8 mouse cellular contexts compared by ENCODE assay signal in genomic region chr6:88197313-88198069, GRCm38 (mm10). TPM values are rescaled to one million over a fixed set of nuclear protein-coding genes. Genes with fewer than 3 reads are reported as not detected.
DNase-seq lines count a peak whose midpoint lies in the region; ATAC-seq and TF ChIP-seq lines count a peak whose summit lies in the region.
"Had no signal": no experiment of that assay in that cellular context is flagged by ENCODE, and none has a peak within 500 bp of the region (broad histone marks: within the 10 kb centered on the region; RNA-seq: fewer than 3 reads in every experiment).

No protein-coding gene starts in this region.

- peak; percentile 46 for DNase-seq in MN1 (ENCODE audit: low spot score)
- no peak for DNase-seq in hindbrain, embryonic 10.5 days (ENCODE audit: low spot score)
- no peak for DNase-seq in liver, embryonic 14.5 days (ENCODE audit: low read depth in 3 of 3, low spot score in 3 of 3)
- DNase-seq in right cerebral cortex, postnatal 4 days: no peak
- no peak for DNase-seq in left cerebral cortex, adult 9 months (ENCODE audit: low spot score in 2 of 2)

- H3K4me2 ChIP-seq in embryonic facial prominence, embryonic 13.5 days: peak overlapping the region; percentile 76
- H3K4me2 ChIP-seq in liver, embryonic 14.5 days (ENCODE audit: low read depth): peak overlapping the region; percentile 62
- H3K4me2 ChIP-seq in neural tube, embryonic 14.5 days (ENCODE audit: low read depth, low read length): peak overlapping the region; percentile 29

- TF ChIP-seq CTCF in liver, embryonic 14.5 days (IDR thresholded peaks at IDR 0.05; ENCODE audit: low read depth): no peak

- WGBS in embryonic facial prominence, embryonic 13.5 days: under 1% methylated on average over 39 of the region's 39 CpGs
- WGBS in hindbrain, embryonic 10.5 days: under 1% methylated on average over 39 of the region's 39 CpGs
- WGBS in liver, embryonic 14.5 days (ENCODE audit: insufficient replicate concordance): under 1% methylated on average over 39 of the region's 39 CpGs
- under 1% methylated on average over 39 of the region's 39 CpGs for WGBS in neural tube, embryonic 14.5 days

- H3K36me3 ChIP-seq in embryonic facial prominence, embryonic 13.5 days: no peaks in the 10 kb centered on the region
- no peaks in the 10 kb centered on the region for H3K36me3 ChIP-seq in hindbrain, embryonic 10.5 days
- no peaks in the 10 kb centered on the region for H3K36me3 ChIP-seq in liver, embryonic 14.5 days (replicated peaks; ENCODE audit: control insufficient read depth, insufficient read depth, low read depth)
- no peaks in the 10 kb centered on the region for H3K36me3 ChIP-seq in neural tube, embryonic 14.5 days (ENCODE audit: control insufficient read depth, insufficient read depth, low read length)

- peaks cover 64% of the 10 kb centered on the region for H3K4me1 ChIP-seq in embryonic facial prominence, embryonic 13.5 days
- H3K4me1 ChIP-seq in hindbrain, embryonic 10.5 days (replicated peaks): peaks cover 69% of the 10 kb centered on the region
- H3K4me1 ChIP-seq in liver, embryonic 14.5 days (replicated peaks; ENCODE audit: control insufficient read depth in 2 of 2, insufficient read depth in 2 of 2, low read length in 1 of 2): no peaks in the 10 kb centered on the region
- peaks cover 22% of the 10 kb centered on the region for H3K4me1 ChIP-seq in neural tube, embryonic 14.5 days (ENCODE audit: control insufficient read depth, insufficient read depth, low read length)

- H3K9me3 ChIP-seq in embryonic facial prominence, embryonic 13.5 days: no peaks in the 10 kb centered on the region
- no peaks in the 10 kb centered on the region for H3K9me3 ChIP-seq in hindbrain, embryonic 10.5 days
- no peaks in the 10 kb centered on the region for H3K9me3 ChIP-seq in liver, embryonic 14.5 days (ENCODE audit: control insufficient read depth, low read length)
- H3K9me3 ChIP-seq in neural tube, embryonic 14.5 days (ENCODE audit: control insufficient read depth, low read length): no peaks in the 10 kb centered on the region

- H3K4me3 ChIP-seq in embryonic facial prominence, embryonic 13.5 days: peak overlapping the region; percentile 56
- H3K4me3 ChIP-seq in hindbrain, embryonic 10.5 days: peak overlapping the region; percentile 56
- H3K4me3 ChIP-seq in liver, embryonic 14.5 days (ENCODE audit: insufficient read depth in 1 of 2, low read depth in 2 of 2, low read length in 2 of 2): peak overlapping the region; percentile 4 to 45; a peak in 3 of 4 replicates
- peak overlapping the region; percentile 17; the same call in 1 of the 2 replicates for H3K4me3 ChIP-seq in neural tube, embryonic 14.5 days (ENCODE audit: low read depth, low read length)

- H3K27me3 ChIP-seq in embryonic facial prominence, embryonic 13.5 days: peaks cover 100% of the 10 kb centered on the region
- peaks cover 100% of the 10 kb centered on the region for H3K27me3 ChIP-seq in hindbrain, embryonic 10.5 days (ENCODE audit: insufficient read depth, poor library complexity, severe bottlenecking)
- H3K27me3 ChIP-seq in liver, embryonic 14.5 days (ENCODE audit: control insufficient read depth, insufficient read depth, low read length): peaks cover 100% of the 10 kb centered on the region
- peaks cover 82% of the 10 kb centered on the region for H3K27me3 ChIP-seq in neural tube, embryonic 14.5 days (ENCODE audit: control insufficient read depth, insufficient read depth, low read length)

- no peak for TF ChIP-seq EP300 in liver, embryonic 14.5 days (IDR thresholded peaks at IDR 0.05; ENCODE audit: low read depth)

- H3K27ac ChIP-seq in embryonic facial prominence, embryonic 13.5 days: peak overlapping the region; percentile 94
- peak overlapping the region; percentile 77 for H3K27ac ChIP-seq in hindbrain, embryonic 10.5 days
- no peak overlapping the region for H3K27ac ChIP-seq in liver, embryonic 14.5 days
- H3K27ac ChIP-seq in neural tube, embryonic 14.5 days (ENCODE audit: low read depth, low read length): no peak overlapping the region

- peak overlapping the region; percentile 76 for H3K9ac ChIP-seq in embryonic facial prominence, embryonic 13.5 days
- no peak overlapping the region for H3K9ac ChIP-seq in liver, embryonic 14.5 days (replicated peaks)
- no peak overlapping the region for H3K9ac ChIP-seq in neural tube, embryonic 14.5 days (replicated peaks; ENCODE audit: low read depth, low read length)

- ATAC-seq in embryonic facial prominence, embryonic 13.5 days (ENCODE audit: insufficient number of reproducible peaks, insufficient read depth, low FRiP score, low TSS enrichment, low read depth): no peak
- ATAC-seq in liver, embryonic 14.5 days (ENCODE audit: insufficient read depth): no peak
- ATAC-seq in neural tube, embryonic 14.5 days (ENCODE audit: low read depth): no peak

RNA-seq across cellular contexts. Expression of gene Gata2, which starts 3.8 kb away (rescaled TPM):
- 54.9 and 81.7 TPM in 2 replicates for polyA plus RNA-seq in embryonic facial prominence, embryonic 13.5 days (2015; fragmentation: Nextera tagmentation; extraction: Ambion mirVana)
- polyA plus RNA-seq in hindbrain, embryonic 10.5 days (2016; fragmentation: Nextera tagmentation; extraction: Ambion mirVana): 20.0 and 20.8 TPM in 2 replicates
- 2.4 and 2.8 TPM in 2 replicates for polyA plus RNA-seq in liver, embryonic 14.5 days (2012; rRNA removed)
- 3.1 and 3.9 TPM in 2 replicates for polyA plus RNA-seq in liver, embryonic 14.5 days (2014; fragmentation: Nextera tagmentation; extraction: Ambion mirVana)
- polyA plus RNA-seq in neural tube, embryonic 14.5 days (2014; fragmentation: Nextera tagmentation; extraction: Ambion mirVana): 5.4 and 7.6 TPM in 2 replicates

RNA-seq across cellular contexts. Expression of gene Dnajb8, which starts 24.6 kb away (rescaled TPM):
- not detected in 2 replicates for polyA plus RNA-seq in embryonic facial prominence, embryonic 13.5 days (2015; fragmentation: Nextera tagmentation; extraction: Ambion mirVana)
- polyA plus RNA-seq in hindbrain, embryonic 10.5 days (2016; fragmentation: Nextera tagmentation; extraction: Ambion mirVana): not detected in 2 replicates
- polyA plus RNA-seq in liver, embryonic 14.5 days (2012; rRNA removed): not detected in 2 replicates
- not detected in 2 replicates for polyA plus RNA-seq in liver, embryonic 14.5 days (2014; fragmentation: Nextera tagmentation; extraction: Ambion mirVana)
- polyA plus RNA-seq in neural tube, embryonic 14.5 days (2014; fragmentation: Nextera tagmentation; extraction: Ambion mirVana): not detected in 2 replicates
- polyA plus RNA-seq: cerebellum, adult 2 months had no signal

Comparison
In these comparisons a context has a peak if more than half of its experiments do, and no peak if none do; other contexts are left out.
1. H3K27ac ChIP-seq: peak in embryonic facial prominence, embryonic 13.5 days (single experiment) and hindbrain, embryonic 10.5 days (single experiment); none in liver, embryonic 14.5 days (single experiment) and neural tube, embryonic 14.5 days (single experiment).
2. Peak in every context shown above with its lines, with median percentiles within 50 percentile points of each other: H3K4me2 ChIP-seq and H3K4me3 ChIP-seq.